Mouse (Mus musculus): ENCODE measurements around the gene Wipi1. TPM values are rescaled to one million over a fixed set of nuclear protein-coding genes. Genes with fewer than 3 reads are reported as not detected.

The Wipi1 gene
- polyA plus RNA-seq, 1 experiment = 29.9 TPM

- TF ChIP-seq CTCF (IDR thresholded peaks at IDR 0.05; ENCODE audit: control insufficient read depth, insufficient read depth, insufficient replicate concordance, low read depth, low read length) = no peak
- no peak for TF ChIP-seq POLR2A (IDR thresholded peaks at IDR 0.05; ENCODE audit: control insufficient read depth, low read depth, low read length)
- Histone ChIP-seq H3K4me3 (ENCODE audit: control insufficient read depth, low read depth, low read length) (no peak overlapping the region), H3K36me3 (ENCODE audit: control insufficient read depth, insufficient read depth, low read length) (no peaks in the 10 kb centered on the region), H3K4me1 (ENCODE audit: control insufficient read depth, insufficient read depth, low read length) (no peaks in the 10 kb centered on the region), H3K27me3 (ENCODE audit: control insufficient read depth, insufficient read depth, low read length) (no peaks in the 10 kb centered on the region), H3K27ac (ENCODE audit: control insufficient read depth, insufficient read depth, low read depth, low read length) (no peak overlapping the region)
Observed at GRCm38 (mm10) chr11:109554443-109554842, 57.3 kb downstream of the Wipi1 start.

GRCm38 (mm10) chr11:109553921-109554320 lies 57.8 kb downstream of the Wipi1 start:
- Histone ChIP-seq H3K27ac (ENCODE audit: control insufficient read depth, insufficient read depth, low read depth, low read length) (no peak overlapping the region), H3K4me1 (ENCODE audit: control insufficient read depth, insufficient read depth, low read length) (no peaks in the 10 kb centered on the region), H3K27me3 (ENCODE audit: control insufficient read depth, insufficient read depth, low read length) (no peaks in the 10 kb centered on the region), H3K36me3 (ENCODE audit: control insufficient read depth, insufficient read depth, low read length) (no peaks in the 10 kb centered on the region), H3K4me3 (ENCODE audit: control insufficient read depth, low read depth, low read length) (no peak overlapping the region)
- TF ChIP-seq CTCF (IDR thresholded peaks at IDR 0.05; ENCODE audit: control insufficient read depth, insufficient read depth, insufficient replicate concordance, low read depth, low read length) = no peak
- TF ChIP-seq POLR2A (IDR thresholded peaks at IDR 0.05; ENCODE audit: control insufficient read depth, low read depth, low read length) = no peak

- Histone ChIP-seq H3K36me3 (ENCODE audit: control insufficient read depth, insufficient read depth, low read length) (no peaks in the 10 kb centered on the region), H3K27me3 (ENCODE audit: control insufficient read depth, insufficient read depth, low read length) (no peaks in the 10 kb centered on the region), H3K4me3 (ENCODE audit: control insufficient read depth, low read depth, low read length) (no peak overlapping the region), H3K27ac (ENCODE audit: control insufficient read depth, insufficient read depth, low read depth, low read length) (no peak overlapping the region), H3K4me1 (ENCODE audit: control insufficient read depth, insufficient read depth, low read length) (peaks cover 14% of the 10 kb centered on the region)
- TF ChIP-seq CTCF (IDR thresholded peaks at IDR 0.05; ENCODE audit: control insufficient read depth, insufficient read depth, insufficient replicate concordance, low read depth, low read length) = no peak
Observed at GRCm38 (mm10) chr11:109549599-109550290, 62.0 kb downstream of the Wipi1 start.

- H3K27ac ChIP-seq (ENCODE audit: control insufficient read depth, insufficient read depth, low read depth, low read length) = no peak overlapping the region
- H3K36me3 ChIP-seq (ENCODE audit: control insufficient read depth, insufficient read depth, low read length) = no peaks in the 10 kb centered on the region
- TF ChIP-seq POLR2A (IDR thresholded peaks at IDR 0.05; ENCODE audit: control insufficient read depth, low read depth, low read length) = no peak
- no peak for TF ChIP-seq CTCF (IDR thresholded peaks at IDR 0.05; ENCODE audit: control insufficient read depth, insufficient read depth, insufficient replicate concordance, low read depth, low read length)
- peaks cover 14% of the 10 kb centered on the region for H3K4me1 ChIP-seq (ENCODE audit: control insufficient read depth, insufficient read depth, low read length)
- no peak overlapping the region for H3K4me3 ChIP-seq (ENCODE audit: control insufficient read depth, low read depth, low read length)
- H3K27me3 ChIP-seq (ENCODE audit: control insufficient read depth, insufficient read depth, low read length) = no peaks in the 10 kb centered on the region
Observed at GRCm38 (mm10) chr11:109547652-109548051, 64.1 kb downstream of the Wipi1 start.

- TF ChIP-seq CTCF (IDR thresholded peaks at IDR 0.05; ENCODE audit: control insufficient read depth, insufficient read depth, insufficient replicate concordance, low read depth, low read length) (no peak), POLR2A (IDR thresholded peaks at IDR 0.05; ENCODE audit: control insufficient read depth, low read depth, low read length) (no peak)
- Histone ChIP-seq H3K4me3 (ENCODE audit: control insufficient read depth, low read depth, low read length) (no peak overlapping the region), H3K4me1 (ENCODE audit: control insufficient read depth, insufficient read depth, low read length) (peaks cover 14% of the 10 kb centered on the region), H3K27ac (ENCODE audit: control insufficient read depth, insufficient read depth, low read depth, low read length) (no peak overlapping the region), H3K36me3 (ENCODE audit: control insufficient read depth, insufficient read depth, low read length) (no peaks in the 10 kb centered on the region), H3K27me3 (ENCODE audit: control insufficient read depth, insufficient read depth, low read length) (no peaks in the 10 kb centered on the region)
Observed at GRCm38 (mm10) chr11:109546305-109547001, 65.3 kb downstream of the Wipi1 start.

GRCm38 (mm10) chr11:109545700-109546143 lies 66.0 kb downstream of the Wipi1 start:
- Histone ChIP-seq H3K4me1 (ENCODE audit: control insufficient read depth, insufficient read depth, low read length) (peaks cover 14% of the 10 kb centered on the region), H3K4me3 (ENCODE audit: control insufficient read depth, low read depth, low read length) (no peak overlapping the region), H3K27ac (ENCODE audit: control insufficient read depth, insufficient read depth, low read depth, low read length) (no peak overlapping the region), H3K27me3 (ENCODE audit: control insufficient read depth, insufficient read depth, low read length) (no peaks in the 10 kb centered on the region), H3K36me3 (ENCODE audit: control insufficient read depth, insufficient read depth, low read length) (no peaks in the 10 kb centered on the region)
- no peak for TF ChIP-seq POLR2A (IDR thresholded peaks at IDR 0.05; ENCODE audit: control insufficient read depth, low read depth, low read length)
- TF ChIP-seq CTCF (IDR thresholded peaks at IDR 0.05; ENCODE audit: control insufficient read depth, insufficient read depth, insufficient replicate concordance, low read depth, low read length) = no peak

GRCm38 (mm10) chr11:109545265-109545664 lies 66.5 kb downstream of the Wipi1 start:
- H3K36me3 ChIP-seq (ENCODE audit: control insufficient read depth, insufficient read depth, low read length) = no peaks in the 10 kb centered on the region
- H3K4me1 ChIP-seq (ENCODE audit: control insufficient read depth, insufficient read depth, low read length) = peaks cover 14% of the 10 kb centered on the region
- no peak for TF ChIP-seq CTCF (IDR thresholded peaks at IDR 0.05; ENCODE audit: control insufficient read depth, insufficient read depth, insufficient replicate concordance, low read depth, low read length)
- no peak for TF ChIP-seq POLR2A (IDR thresholded peaks at IDR 0.05; ENCODE audit: control insufficient read depth, low read depth, low read length)
- no peak overlapping the region for H3K4me3 ChIP-seq (ENCODE audit: control insufficient read depth, low read depth, low read length)
- H3K27me3 ChIP-seq (ENCODE audit: control insufficient read depth, insufficient read depth, low read length) = no peaks in the 10 kb centered on the region
- no peak overlapping the region for H3K27ac ChIP-seq (ENCODE audit: control insufficient read depth, insufficient read depth, low read depth, low read length)

All from testis, adult 2 months (tissue).